Mouse (Mus musculus) gastrocnemius, postnatal 14 days (tissue): Measurements from ENCODE around the gene Spata20. TPM values are rescaled to one million over a fixed set of nuclear protein-coding genes. Genes with fewer than 3 reads are reported as not detected.

Source experiments
- DNase-seq: peaks from one replicate; pipeline ENCODE4 v3.0.0; 2021; ENCODE audit warnings: mixed read lengths
- intact Hi-C: fragments of 180-260 bp; cut with DNase I; formaldehyde crosslinking; loops from one replicate; pipeline ENCODE4 v1.15.1; 2025; ENCODE audit warnings: low total_unique reads
- total RNA-seq, 2 experiments: library from RNA; stranded (reverse); gene quantifications; 2 replicates each; pipeline ENCODE4 v1.2.3; 2021

Gene Spata20
- total RNA-seq, 2 experiments from 2014 or later: not detected

- no peak for DNase-seq
- intact Hi-C loops: no loop called here
Measured at GRCm38 (mm10) chr11:94461856-94462255, 24.1 kb downstream of the Spata20 start.

GRCm38 (mm10) chr11:94457001-94457400 lies 29.0 kb downstream of the Spata20 start:
- DNase-seq: no peak
- intact Hi-C loops: no loop called here

- no peak for DNase-seq
- intact Hi-C loops: no loop called here
Measured at GRCm38 (mm10) chr11:94456347-94456746, 29.6 kb downstream of the Spata20 start.

GRCm38 (mm10) chr11:94455161-94455820 lies 30.7 kb downstream of the Spata20 start:
- intact Hi-C loops: no loop called here
- DNase-seq: no peak

- intact Hi-C loops: no loop called here
- no peak for DNase-seq
Measured at GRCm38 (mm10) chr11:94454756-94455155, 31.2 kb downstream of the Spata20 start.

GRCm38 (mm10) chr11:94451091-94451773 lies 34.7 kb downstream of the Spata20 start:
- DNase-seq: no peak
- intact Hi-C loops: no loop called here

GRCm38 (mm10) chr11:94449886-94450285 lies 36.1 kb downstream of the Spata20 start:
- intact Hi-C loops: no loop called here
- DNase-seq: no peak

- intact Hi-C loops: no loop called here
- DNase-seq: no peak
Measured at GRCm38 (mm10) chr11:94449239-94449638, 36.7 kb downstream of the Spata20 start.

GRCm38 (mm10) chr11:94447017-94447416 lies 39.0 kb downstream of the Spata20 start:
- no peak for DNase-seq
- intact Hi-C loops: no loop called here

GRCm38 (mm10) chr11:94445300-94445699 lies 40.7 kb downstream of the Spata20 start:
- DNase-seq: no peak
- intact Hi-C loops: no loop called here

- intact Hi-C loops: no loop called here
- DNase-seq: no peak
Measured at GRCm38 (mm10) chr11:94444829-94445228, 41.1 kb downstream of the Spata20 start.

GRCm38 (mm10) chr11:94441752-94442151 lies 44.2 kb downstream of the Spata20 start:
- DNase-seq: no peak
- intact Hi-C loops: no loop called here

GRCm38 (mm10) chr11:94441122-94441521 lies 44.9 kb downstream of the Spata20 start:
- intact Hi-C loops: no loop called here
- no peak for DNase-seq

- no peak for DNase-seq
- intact Hi-C loops: no loop called here
Measured at GRCm38 (mm10) chr11:94440421-94440820, 45.6 kb downstream of the Spata20 start.

GRCm38 (mm10) chr11:94429011-94429651 lies 56.8 kb downstream of the Spata20 start:
- intact Hi-C loops: no loop called here
- DNase-seq: no peak

Other genes with a start within 250 kb of the Spata20 start
- 1 to 10 TPM; 2.7 to 2.9 TPM for gene Wfikkn2, start 240.2 kb downstream of the Spata20 start, total RNA-seq
- gene Gm21885, start 204.3 kb downstream of the Spata20 start, total RNA-seq: not detected
- gene Luc7l3, start 164.2 kb downstream of the Spata20 start, total RNA-seq: 10 to 100 TPM; 32.2 to 33.1 TPM
- 100 to 1,000 TPM; 136 to 150 TPM for gene Ankrd40, start 158.2 kb downstream of the Spata20 start, total RNA-seq
- 1 to 10 TPM in 1 of 2 experiments, under 1 TPM in 1; 0.93 to 1.5 TPM for gene Abcc3, start 93.2 kb downstream of the Spata20 start, total RNA-seq
- gene Cacna1g, start 12.0 kb downstream of the Spata20 start, total RNA-seq: 1 to 10 TPM; 4.9 to 6.1 TPM
- under 1 TPM; 0.09 to 0.25 TPM for gene Epn3, start 13.8 kb upstream of the Spata20 start, total RNA-seq
- gene Mycbpap, start 35.6 kb upstream of the Spata20 start, total RNA-seq: under 1 TPM in 1 of 2 experiments, not detected in 1; 0.13 TPM
- 1 to 10 TPM; 2.2 to 2.6 TPM for gene Rsad1, start 63.1 kb upstream of the Spata20 start, total RNA-seq
- gene Chad, start 78.9 kb upstream of the Spata20 start, total RNA-seq: 10 to 100 TPM; 17.4 to 21.2 TPM
- 1 to 10 TPM; 4.1 to 6.6 TPM for gene Acsf2, start 115.7 kb upstream of the Spata20 start, total RNA-seq
- 10 to 100 TPM; 26.9 to 35.5 TPM for gene Lrrc59, start 143.6 kb upstream of the Spata20 start, total RNA-seq
- gene Mrpl27, start 167.6 kb upstream of the Spata20 start, total RNA-seq: 10 to 100 TPM; 56.4 to 59.0 TPM
- gene Eme1, start 167.8 kb upstream of the Spata20 start, total RNA-seq: under 1 TPM; 0.90 to 0.91 TPM
- gene Xylt2, start 191.3 kb upstream of the Spata20 start, total RNA-seq: 1 to 10 TPM; 6.6 to 7.8 TPM
- not detected for gene Gm11541, start 218.3 kb upstream of the Spata20 start, total RNA-seq